Mouse (Mus musculus): ENCODE data around the gene Trak1. TPM values are rescaled to one million over a fixed set of nuclear protein-coding genes. Genes with fewer than 3 reads are reported as not detected.
"Not testable (repeated sequence)": the region's sequence is repeated elsewhere in the genome, so short reads cannot be mapped to it uniquely, and the experiment has no call there.

Trak1 gene
- polyA plus RNA-seq, 1 experiment = 45.8 TPM

DNA sequence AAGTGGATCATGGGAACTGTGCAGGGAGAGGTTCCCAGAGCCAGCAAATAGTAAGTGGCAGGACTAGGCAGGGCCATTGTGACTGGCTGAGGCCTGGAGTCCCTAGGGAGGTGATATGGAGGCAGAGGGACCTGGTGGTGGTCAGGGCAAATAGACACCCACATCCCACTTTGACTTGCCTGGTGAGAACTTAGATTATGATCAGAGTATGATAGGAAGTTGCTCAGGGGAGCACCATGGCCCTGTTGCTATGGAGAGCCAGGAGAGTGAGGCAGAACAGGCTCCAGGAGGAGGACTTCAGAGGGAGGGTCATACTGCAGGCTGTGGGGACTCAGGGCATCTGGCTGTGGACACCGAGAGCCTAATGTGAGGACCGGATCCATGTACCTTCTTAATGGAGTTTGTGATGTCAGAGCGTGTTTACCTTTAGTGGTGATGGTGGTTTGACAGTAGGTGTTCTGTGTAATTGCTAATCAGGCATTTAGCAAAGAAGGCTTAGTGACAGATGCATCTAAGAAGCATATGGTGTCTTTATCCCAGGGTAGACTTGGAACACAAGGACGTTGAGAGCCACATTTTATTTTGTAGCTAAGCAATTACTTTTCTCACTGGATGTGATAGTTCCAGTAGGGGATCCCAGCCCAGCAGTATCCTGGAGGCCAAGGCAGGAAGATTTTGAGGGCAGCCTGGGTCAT, 18.7 kb downstream of the Trak1 start:
- WGBS = 65% methylated on average over 4 of the region's 4 CpGs
- DNase-seq (ENCODE audit: low read depth, low spot score) = no peak

DNA sequence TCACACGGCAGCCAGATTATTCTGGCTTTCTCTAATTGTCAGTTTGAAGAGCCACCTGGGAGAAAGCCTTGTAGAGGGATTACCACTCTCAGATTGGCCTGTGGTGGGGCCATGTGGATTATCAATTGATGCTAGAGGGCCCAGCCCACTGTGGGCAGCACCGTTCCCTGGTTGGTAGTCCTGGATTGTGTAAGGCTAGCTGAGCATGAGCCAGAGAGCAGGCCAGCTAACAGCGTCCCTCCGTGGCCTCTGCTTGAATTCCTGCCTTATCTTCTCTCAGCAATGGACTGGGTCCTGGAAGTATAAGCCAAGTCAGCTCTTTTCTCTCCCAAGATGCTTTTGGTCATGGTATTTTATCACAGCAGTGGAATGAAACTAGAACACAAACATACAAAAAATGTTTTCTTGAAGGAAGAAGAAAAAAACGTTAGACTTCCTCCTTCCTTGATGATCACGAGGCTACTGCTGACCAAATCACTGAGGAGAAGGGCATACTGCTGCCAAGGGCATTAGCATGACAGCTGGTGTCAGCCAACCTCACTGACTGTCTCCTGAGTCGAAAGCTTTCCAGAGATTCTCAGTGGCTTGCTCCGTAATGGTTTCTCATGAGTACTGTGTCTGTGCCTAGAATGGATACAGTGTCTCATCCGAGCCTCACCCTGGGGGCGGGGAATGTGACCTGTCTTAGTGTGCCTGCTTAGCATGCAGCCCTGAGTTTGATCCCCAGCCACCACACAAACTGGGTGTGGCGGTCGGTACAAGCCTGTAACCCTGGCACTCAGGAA, 19.5 kb downstream of the Trak1 start:
- WGBS = 9% methylated on average over 12 of the region's 12 CpGs
- DNase-seq (ENCODE audit: low read depth, low spot score) = no peak

DNA sequence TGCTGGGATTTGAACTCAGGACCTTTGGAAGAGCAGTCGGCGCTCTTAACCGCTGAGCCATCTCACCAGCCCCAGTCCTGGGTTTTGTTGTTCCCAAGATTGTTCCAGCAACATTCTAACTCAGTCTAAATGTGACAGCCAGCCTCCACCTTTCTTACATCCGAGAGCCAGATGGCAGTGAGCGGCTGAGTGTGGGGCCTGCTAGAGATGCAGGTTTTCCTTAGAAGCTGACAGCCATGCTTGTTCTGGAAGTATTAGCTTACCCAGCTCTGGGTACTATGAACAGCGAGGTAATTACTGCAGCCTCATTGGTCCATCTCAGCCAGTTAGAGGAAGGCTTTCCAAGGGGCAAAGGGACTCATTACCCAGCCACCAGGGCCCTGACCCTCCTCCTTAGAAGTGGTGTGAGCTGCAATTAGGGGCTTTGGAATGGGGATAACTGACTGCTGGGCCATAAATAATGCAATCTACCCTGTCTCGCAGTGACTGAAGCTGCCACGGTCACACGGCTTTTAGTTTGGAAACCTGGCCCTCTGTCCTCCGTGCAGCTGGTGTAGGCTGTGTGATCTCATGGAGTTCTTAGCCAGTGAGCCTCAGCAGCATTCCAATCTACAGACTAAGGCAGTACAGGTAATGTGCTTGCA, 22.1 kb downstream of the Trak1 start:
- DNase-seq (ENCODE audit: low read depth, low spot score) = no peak
- 73% methylated on average over 10 of the region's 10 CpGs for WGBS

DNA sequence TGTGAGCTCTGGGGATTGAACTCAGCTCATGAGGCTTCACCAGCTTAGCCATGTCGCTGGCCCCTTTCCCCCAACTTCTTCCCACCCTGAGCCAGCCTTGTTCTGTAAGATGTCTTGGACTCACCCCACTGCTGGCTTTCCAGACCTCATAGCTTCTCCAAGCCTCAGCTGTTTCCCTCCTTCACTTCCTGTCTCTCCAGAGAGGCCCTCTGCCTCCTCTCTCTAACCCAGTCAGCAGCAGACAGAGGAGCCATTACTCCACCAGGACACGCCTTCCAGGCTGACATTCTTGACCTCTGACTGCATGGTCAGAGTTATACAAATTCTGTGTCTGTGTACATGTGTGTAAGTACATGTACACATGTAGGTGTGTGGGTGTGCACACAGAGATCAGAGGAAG, 23.1 kb downstream of the Trak1 start:
- WGBS = 72% methylated on average over 2 of the region's 2 CpGs
- no peak for DNase-seq (ENCODE audit: low read depth, low spot score)

DNA sequence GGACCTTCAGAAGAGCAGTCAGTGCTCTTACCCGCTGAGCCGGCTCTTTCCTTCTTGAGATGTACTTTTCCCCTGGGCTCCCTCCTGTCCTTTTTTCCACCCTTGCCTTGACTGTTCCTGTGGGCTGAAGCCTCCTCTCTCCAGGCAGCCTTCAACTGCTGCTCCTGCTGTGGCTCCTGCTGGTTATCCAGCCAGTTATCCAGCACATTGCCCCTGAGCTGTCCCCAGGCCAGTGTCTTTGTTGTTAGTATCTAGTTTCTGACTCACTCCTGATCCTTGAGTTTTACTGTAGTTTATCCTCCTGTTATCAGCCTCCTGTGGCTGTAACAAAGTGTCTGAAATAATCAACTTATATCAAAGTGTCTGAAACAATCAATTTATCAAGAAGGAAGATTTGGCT, 23.8 kb downstream of the Trak1 start:
- WGBS = 100% methylated on average over 2 of the region's 2 CpGs
- DNase-seq (ENCODE audit: low read depth, low spot score) = no peak

DNA sequence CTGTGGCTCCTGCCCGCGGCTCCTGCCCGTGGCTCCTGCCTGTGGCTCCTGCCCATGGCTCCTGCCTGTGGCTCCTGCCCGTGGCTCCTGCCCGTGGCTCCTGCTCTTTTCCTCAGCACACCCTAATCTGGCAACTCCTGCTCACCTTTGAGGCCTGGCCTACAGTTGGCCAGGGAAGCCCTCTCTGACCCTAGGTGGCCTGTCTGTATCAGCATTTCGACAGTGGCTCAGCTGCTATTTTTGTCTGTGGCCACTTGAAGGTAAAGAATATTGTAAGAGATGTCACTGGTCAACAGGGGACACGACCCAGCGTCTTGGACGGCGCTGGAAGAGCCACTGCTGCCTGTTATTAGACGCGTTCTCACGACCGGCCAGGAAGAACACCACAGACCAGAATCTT, 24.7 kb downstream of the Trak1 start:
- 98% methylated on average over 14 of the region's 14 CpGs for WGBS
- no peak for DNase-seq (ENCODE audit: low read depth, low spot score)

DNA sequence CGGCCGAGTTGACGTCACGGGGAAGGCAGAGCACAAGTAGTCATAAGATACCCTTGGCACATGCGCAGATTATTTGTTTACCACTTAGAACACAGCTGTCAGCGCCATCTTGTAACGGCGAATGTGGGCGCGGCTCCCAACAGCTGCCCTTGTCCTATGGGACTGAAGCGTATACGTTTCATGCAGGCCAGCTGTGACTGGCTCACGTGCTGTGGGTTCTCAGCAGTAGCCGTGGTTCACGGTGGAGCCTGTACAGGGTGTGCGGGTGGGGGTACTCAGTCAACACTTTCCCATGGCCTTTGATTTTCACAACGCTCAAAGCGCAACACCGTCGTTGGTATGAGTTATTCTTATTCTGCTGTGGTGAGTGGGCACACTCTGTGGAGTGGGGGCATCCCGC, 31.0 kb downstream of the Trak1 start:
- DNase-seq (ENCODE audit: low read depth, low spot score) = not testable (repeated sequence)
- WGBS = 96% methylated on average over 17 of the region's 21 CpGs

DNA sequence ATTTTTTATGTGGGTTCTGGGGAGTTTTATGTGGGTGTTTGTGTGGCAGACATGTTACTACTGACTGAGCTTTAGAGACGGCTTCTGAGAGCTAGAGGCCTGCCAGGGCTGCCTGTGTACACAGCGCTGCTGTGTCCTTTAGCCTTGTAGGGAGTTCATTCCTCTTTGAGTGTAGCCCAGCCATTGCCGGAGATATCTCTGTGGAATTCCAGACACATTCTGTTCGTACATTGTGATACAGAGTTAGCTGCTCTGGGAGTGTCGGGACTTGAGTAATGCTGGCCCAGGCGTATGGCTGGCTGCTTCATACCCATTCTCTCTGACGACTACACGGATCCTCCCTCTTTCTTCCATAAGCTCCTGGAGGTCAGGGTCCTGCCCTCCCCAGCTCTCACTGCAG, 31.9 kb downstream of the Trak1 start:
- 83% methylated on average over 8 of the region's 8 CpGs for WGBS
- no peak for DNase-seq (ENCODE audit: low read depth, low spot score)

DNA sequence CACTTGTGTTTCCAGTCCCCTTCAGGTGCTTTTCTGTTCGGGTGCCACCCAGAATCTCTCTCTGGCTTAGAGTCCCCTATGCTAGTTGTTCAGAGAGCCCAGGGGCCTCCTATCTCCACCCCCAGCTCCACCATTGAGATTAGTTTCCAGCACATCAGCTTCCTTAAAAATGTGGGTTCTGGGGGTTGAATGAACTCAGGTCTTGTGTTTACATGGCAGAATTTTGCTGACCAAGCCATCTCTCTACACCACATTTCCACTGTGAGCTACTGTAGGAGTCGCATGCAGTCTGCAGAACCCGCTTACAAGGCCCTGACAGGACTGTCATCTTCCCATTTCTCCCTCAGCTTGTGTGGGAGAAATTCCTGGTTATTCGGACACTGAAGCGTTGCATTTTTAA, 32.8 kb downstream of the Trak1 start:
- WGBS = 91% methylated on average over 5 of the region's 5 CpGs
- no peak for DNase-seq (ENCODE audit: low read depth, low spot score)

DNA sequence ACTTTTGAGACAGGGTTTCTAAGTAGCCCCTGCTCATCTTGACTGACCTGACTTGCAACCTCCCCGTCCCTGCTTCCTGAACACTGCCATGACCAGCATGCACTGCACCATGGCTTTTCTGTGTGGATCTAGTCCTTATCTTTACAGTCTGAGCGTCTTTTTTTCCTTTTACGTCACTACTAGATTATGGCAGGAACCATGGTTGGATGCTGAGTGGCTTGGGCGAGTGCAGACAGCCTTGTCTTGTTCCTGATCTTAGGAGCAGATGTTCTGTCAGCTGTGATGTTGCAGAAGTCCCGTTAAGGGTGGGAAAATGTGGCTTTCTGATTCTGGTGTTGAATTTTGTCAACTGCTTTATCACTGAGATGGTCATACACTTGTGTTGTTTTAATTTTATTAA, 34.1 kb downstream of the Trak1 start:
- 5% methylated on average over 5 of the region's 5 CpGs for WGBS
- no peak for DNase-seq (ENCODE audit: low read depth, low spot score)

DNA sequence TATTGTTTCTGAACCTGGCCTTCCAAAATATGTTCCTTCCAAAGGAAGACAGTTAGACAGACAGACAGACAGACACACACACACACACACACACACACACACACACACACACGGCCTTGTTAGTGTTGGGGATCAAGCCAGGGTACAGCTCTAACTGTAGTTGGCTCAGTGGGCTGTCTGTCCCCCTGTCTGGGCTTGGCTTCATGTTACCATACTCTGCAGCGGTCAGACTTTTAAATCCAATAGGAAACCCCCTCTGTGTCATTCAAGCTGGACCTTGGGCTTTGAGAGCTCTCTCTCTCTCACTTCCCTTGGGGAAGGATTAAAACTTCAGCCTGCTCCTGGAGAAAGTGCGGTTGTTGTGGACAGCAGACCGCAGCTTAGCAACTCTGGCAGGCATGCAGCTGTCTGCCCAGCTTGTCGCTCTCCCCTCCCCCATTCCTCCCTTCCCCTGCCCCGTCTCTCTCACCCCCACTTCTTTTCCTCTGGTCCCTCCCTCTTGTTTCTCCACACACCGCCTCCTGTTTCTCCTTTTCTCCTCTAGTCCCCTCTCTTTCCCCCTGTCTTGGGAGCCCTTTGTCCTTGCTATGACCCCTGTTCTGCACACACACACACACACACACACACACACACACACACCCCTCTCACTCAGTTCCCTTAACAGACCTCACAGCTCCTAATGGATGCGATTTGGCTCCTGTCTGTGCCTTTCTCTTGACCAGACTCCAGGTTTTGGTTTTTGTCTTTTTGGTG, 34.8 kb downstream of the Trak1 start:
- 25% methylated on average over 8 of the region's 8 CpGs for WGBS
- no peak for DNase-seq (ENCODE audit: low read depth, low spot score)

DNA sequence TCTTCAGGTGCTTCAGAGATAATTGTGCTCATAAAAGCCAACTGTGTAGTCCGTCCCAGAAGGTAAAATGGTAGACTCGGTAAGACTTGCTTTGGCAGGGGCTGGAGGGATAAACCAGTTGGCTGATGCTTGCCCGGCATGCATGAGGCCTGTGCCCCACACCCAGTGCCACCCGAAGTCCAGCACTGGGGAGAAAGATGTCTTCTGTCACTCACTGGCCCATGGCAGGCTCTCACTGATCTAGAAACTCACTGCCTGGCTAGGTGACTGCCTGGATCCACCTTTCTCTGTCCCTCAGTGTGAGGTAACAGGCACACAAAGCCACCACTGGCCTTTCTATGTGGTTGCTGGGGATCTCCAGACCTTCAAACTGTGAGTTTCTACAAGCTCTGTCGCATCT, 36.3 kb downstream of the Trak1 start:
- DNase-seq (ENCODE audit: low read depth, low spot score) = no peak
- WGBS = 45% methylated on average over 5 of the region's 5 CpGs

DNA sequence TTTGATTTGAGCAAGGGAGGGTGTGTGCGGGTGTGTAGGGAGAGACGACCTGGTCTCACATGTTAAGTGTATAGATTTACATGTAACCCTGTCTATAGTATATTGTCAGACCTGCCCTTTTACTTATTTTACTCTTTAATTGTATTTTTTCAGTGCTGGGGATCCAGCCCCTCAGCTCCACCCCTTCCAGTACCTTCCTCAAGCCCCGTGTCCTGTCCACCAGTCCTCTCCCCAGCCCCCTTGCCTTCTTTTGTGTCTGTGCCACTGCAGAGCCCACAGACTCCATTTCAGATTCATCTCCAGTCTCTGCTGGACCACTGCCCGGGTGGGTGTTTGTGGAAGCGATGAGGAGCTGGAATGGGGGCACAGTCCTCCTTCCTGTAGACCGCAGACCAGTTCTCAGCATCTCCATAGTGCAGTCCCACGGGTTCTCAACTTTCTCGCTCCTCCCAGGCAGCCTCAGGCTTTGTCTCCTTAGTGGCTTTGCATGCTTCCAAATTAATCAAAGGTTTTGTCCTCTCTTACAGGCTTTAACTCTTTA, 37.1 kb downstream of the Trak1 start:
- DNase-seq (ENCODE audit: low read depth, low spot score) = no peak
- WGBS = 52% methylated on average over 8 of the region's 8 CpGs

DNA sequence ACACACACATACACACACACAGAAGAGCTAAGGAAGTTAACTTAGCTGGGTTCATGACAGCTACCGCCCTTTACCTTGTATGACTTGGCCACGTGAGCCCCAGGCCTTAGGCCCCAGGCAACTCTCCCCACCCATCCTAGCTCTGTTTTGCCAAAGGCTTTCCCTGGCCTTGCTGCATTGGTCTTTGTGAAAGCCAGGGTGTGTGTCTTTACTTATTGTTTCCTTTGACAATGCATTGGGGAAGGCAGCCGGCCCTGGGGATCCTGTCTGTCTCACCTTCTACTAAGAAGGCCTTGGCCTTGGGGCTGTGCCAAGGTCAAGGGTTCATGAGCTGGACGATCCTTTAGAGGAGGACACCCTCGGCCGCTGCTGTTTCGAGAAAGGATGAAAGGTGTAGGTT, 38.3 kb downstream of the Trak1 start:
- DNase-seq (ENCODE audit: low read depth, low spot score) = no peak
- 30% methylated on average over 7 of the region's 7 CpGs for WGBS

DNA sequence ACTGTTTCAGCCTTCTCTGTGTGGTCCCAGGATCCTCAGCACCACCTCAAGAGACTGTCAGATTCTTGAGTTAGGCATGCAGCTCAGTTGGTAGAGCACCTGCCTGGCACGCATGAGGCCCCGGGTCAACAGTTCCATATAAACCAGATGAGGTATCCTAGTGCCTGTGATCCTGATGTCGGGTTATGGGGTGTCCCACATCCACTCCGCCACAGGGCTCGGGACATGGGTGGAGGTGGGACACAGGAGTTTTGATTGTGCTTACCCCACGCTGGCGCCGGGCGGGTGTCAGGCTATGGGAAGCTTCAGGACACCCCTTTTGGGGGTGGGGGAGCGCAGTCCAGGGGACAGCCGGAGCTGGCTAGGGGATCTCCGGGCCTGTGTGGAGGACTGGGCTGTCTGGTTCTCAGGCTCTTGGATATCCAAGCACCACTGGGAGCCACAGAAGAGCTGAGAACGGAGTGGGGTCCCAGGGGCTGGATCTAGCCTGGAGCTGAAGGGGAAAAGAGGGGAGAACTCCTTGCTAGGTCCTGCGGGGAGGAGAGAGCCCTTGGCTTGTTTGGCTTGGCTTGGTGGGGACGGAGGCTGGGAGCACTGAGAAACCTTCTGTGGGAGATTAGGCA, 39.1 kb downstream of the Trak1 start:
- WGBS = 81% methylated on average over 15 of the region's 15 CpGs
- DNase-seq (ENCODE audit: low read depth, low spot score) = no peak

DNA sequence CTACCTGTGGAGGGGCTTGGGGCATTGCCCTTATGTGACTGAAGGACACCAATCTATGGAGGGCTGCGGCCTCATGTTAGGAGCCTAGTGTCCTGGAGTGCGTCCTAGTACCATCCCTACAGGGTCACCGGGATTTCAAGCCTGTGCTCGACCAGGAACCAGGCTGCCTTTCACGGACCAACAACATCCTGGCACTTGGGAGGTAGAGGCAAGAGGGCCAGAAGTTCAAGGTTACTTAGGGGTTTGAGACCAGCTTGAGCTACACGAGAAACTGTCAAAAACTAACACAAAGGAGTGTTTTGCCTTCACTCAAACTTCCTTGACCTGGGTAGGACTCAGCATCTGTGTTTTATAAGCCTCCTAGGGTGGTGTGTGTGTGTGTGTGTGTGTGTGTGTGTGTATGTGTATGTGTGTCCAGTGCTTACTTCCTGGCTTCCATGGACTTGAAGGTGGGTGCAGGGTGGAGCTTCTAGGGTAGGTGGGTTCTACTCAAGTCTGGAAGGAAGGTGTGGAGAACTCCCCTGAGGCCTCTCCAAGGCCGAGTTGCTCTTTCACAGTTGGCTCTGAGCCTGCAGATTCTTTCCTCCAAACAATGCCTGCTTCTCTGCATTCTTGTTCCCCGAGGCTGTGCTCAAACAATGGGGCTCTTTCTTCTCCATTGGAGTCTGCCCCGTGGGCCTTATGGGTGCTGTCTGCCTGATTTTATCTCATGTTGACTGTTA, 40.1 kb downstream of the Trak1 start:
- WGBS = 29% methylated on average over 9 of the region's 9 CpGs

DNA sequence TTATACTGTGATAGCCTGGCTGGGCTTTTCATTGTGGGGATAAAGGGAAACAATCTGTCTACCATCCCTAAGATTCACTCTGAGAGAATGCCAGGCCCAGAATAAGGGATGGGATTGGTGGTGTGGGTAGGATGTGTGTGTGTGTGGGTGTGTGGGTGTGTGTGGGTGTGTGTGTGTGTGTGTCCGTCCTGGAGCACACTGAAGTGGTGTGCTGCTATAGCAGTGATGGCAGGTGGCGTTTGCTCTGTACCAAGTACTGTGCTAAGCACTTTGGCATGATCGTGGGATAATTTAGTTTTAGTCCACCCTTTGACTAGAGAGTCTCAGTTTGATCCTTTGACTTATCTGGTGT, 40.6 kb downstream of the Trak1 start:
- no peak for DNase-seq (ENCODE audit: low read depth, low spot score)
- 25% methylated on average over 3 of the region's 3 CpGs for WGBS

More for the DNA sequence above, 40.1 kb downstream of the Trak1 start:
- no peak for DNase-seq (ENCODE audit: low read depth, low spot score)

DNA sequence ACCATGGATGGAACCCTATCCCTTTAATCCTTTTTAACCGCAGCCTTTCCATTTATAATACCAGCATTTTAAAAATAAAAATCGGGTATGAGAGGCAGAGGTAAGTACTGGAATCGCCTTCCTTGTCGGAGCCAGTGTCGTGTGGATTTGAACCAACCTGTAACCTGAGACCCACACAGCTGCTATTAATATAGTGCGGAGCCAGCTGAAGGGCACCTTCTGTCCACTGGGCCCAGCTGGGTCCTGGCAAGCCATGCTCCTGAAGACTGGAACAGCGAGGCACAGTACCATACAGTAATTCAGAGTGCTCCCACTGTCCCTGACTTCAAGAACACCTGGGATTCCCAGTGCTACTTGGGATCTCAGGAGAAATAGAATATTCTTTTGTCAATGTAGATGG, 44.5 kb downstream of the Trak1 start:
- no peak for DNase-seq (ENCODE audit: low read depth, low spot score)
- WGBS = 84% methylated on average over 7 of the region's 7 CpGs

DNA sequence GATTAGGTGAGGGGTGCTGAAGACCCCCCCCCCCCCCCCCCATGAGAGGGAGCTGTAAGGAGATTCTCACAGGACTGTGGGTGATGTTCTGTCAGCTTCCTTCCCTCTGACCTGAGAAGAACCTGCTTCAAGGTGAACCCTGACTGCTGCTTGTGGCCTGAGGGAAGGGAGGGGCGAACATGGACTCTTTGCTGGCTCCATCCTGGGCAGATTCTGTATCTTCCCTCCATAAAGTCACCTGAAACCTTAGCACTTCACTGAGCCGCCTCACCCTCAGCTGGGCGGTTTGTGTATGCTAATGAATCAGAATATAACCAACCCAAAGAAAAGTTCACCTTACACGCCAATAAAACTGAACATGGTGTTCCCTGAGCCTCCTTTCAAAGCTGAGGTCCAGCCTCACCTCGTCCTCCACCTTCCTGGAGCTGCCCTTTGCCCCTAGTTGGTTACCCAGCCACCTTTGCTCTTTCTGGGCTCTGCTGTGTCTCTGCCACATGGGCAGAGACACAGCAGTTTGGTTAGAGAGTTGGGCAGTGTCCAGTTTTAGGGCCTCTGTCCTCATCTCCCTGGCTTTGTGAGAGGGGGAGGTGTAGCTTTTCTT, 45.3 kb downstream of the Trak1 start:
- WGBS = 43% methylated on average over 5 of the region's 5 CpGs
- DNase-seq (ENCODE audit: low read depth, low spot score) = no peak
